Mouse (Mus musculus): ENCODE measurements around the gene Sema4f. TPM values are rescaled to one million over a fixed set of nuclear protein-coding genes. Genes with fewer than 3 reads are reported as not detected.

Sema4f gene
- polyA plus RNA-seq (2014; fragmentation: Nextera tagmentation; extraction: Ambion mirVana): 1.7 and 2.0 TPM in 2 replicates

GRCm38 (mm10) chr6:82939167-82939912, at the start of gene Sema4f:
Sema4f (minus strand) TSS chr6:82939769.
- DNase-seq (ENCODE audit: low spot score) (peak; percentile 84), ATAC-seq (ENCODE audit: low FRiP score) (peak; percentile 97)
- Histone ChIP-seq H3K27ac (ENCODE audit: low read depth, low read length) (no peak within 1 kb of the TSS), H3K4me3 (ENCODE audit: low read depth, low read length) (peak within 1 kb of the TSS; percentile 56), H3K9me3 (ENCODE audit: control insufficient read depth, low read length) (no peaks in the 10 kb centered on the region), H3K36me3 (ENCODE audit: control insufficient read depth, insufficient read depth, low read length) (no peaks in the 10 kb centered on the region), H3K4me1 (replicated peaks; ENCODE audit: control insufficient read depth, insufficient read depth, low read length) (no peaks in the 10 kb centered on the region; the same call in 1 of the 2 replicates), H3K27me3 (ENCODE audit: control insufficient read depth, insufficient read depth, low read length) (peaks cover 5% of the 10 kb centered on the region), H3K4me2 (replicated peaks; ENCODE audit: low read depth, low read length) (peak within 1 kb of the TSS; percentile 80), H3K9ac (ENCODE audit: low read depth, low read length) (peak within 1 kb of the TSS; percentile 83)
- WGBS: 5% methylated on average over 25 of the region's 44 CpGs

DNA sequence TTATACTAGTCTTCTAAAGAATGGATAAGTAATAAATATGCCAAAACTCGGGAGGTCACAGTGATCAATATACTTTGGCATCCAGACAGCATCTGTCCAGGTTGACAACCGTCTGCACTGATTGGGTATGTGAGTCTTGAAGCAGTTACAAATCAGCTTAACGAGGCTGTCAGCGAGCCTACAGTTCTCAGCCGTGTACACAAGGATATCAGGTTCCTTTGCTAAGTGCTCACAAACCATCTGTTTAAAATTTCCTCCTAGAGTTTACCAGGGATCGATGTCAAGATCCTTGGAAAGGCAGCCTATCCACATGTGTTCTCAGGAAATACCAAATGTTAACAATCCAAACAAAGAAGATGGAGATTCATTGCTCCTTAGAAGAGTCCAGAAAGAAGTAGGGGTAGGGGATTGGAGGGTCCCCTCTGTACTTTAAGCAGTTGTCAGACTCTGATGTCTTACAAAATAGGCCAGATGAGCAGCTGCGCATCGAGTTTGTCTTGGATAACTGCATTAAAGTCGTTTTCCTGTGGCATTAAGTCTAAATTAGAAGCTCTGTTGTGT, 47.9 kb upstream of the Sema4f start:
- 58% methylated on average over 9 of the region's 9 CpGs for WGBS
- Histone ChIP-seq H3K4me3 (ENCODE audit: low read depth, low read length) (no peak overlapping the region), H3K4me1 (replicated peaks; ENCODE audit: control insufficient read depth, insufficient read depth, low read length) (no peaks in the 10 kb centered on the region), H3K9ac (ENCODE audit: low read depth, low read length) (no peak overlapping the region), H3K36me3 (ENCODE audit: control insufficient read depth, insufficient read depth, low read length) (no peaks in the 10 kb centered on the region), H3K9me3 (ENCODE audit: control insufficient read depth, low read length) (no peaks in the 10 kb centered on the region), H3K27ac (ENCODE audit: low read depth, low read length) (no peak overlapping the region), H3K27me3 (ENCODE audit: control insufficient read depth, insufficient read depth, low read length) (no peaks in the 10 kb centered on the region), H3K4me2 (replicated peaks; ENCODE audit: low read depth, low read length) (no peak overlapping the region)
- DNase-seq (ENCODE audit: low spot score) (peak; percentile 21), ATAC-seq (ENCODE audit: low FRiP score) (no peak)

DNA sequence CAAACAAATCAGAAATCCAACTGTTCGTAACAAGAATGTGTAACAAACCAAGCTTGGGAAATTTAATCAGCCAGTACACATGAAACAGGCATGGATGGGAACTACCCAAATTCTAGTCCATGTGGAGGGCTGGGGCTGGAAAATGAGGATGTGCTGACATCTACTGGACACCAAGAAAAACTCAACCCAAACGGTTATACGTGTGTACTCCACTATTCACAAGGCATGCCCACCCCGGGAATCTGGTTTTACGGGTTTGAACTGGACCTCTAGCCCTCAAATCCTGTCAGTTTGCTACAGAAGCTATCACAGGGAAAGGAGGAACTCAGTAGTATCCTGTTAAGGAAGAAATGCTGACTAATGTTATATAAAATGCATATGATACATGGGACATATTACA, 31.5 kb upstream of the Sema4f start:
- Histone ChIP-seq H3K36me3 (ENCODE audit: control insufficient read depth, insufficient read depth, low read length) (no peaks in the 10 kb centered on the region), H3K4me2 (replicated peaks; ENCODE audit: low read depth, low read length) (no peak overlapping the region), H3K9ac (ENCODE audit: low read depth, low read length) (no peak overlapping the region), H3K27ac (ENCODE audit: low read depth, low read length) (no peak overlapping the region), H3K4me1 (replicated peaks; ENCODE audit: control insufficient read depth, insufficient read depth, low read length) (no peaks in the 10 kb centered on the region), H3K9me3 (ENCODE audit: control insufficient read depth, low read length) (no peaks in the 10 kb centered on the region), H3K4me3 (ENCODE audit: low read depth, low read length) (no peak overlapping the region), H3K27me3 (ENCODE audit: control insufficient read depth, insufficient read depth, low read length) (no peaks in the 10 kb centered on the region)
- peak; percentile 72 for DNase-seq (ENCODE audit: low spot score)
- no peak for ATAC-seq (ENCODE audit: low FRiP score)
- WGBS: 14% methylated on average over 5 of the region's 5 CpGs

- H3K36me3 ChIP-seq (ENCODE audit: control insufficient read depth, insufficient read depth, low read length): no peaks in the 10 kb centered on the region
Observed at GRCm38 (mm10) chr6:82969249-82970084, 29.9 kb upstream of the Sema4f start.

DNA sequence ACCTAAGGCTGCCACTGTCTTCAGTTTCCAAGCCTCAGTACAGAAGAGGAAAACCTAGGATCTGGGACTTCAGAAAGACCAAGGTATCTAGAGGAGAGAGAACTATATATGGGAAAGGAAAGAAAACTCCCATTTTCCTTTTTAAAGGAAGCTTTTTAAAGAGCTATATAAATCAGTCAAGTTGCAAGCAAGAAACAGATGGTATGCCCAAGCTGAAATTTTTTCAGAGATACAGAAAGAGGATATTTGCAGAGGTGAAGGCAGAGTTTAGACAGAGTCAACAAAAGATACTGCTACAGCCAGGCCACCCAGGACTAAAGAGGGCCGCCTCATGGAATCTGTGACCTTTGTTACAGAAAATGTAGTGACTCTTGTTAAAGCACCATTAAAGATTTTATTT, 22.1 kb upstream of the Sema4f start:
- Histone ChIP-seq H3K9me3 (ENCODE audit: control insufficient read depth, low read length) (no peaks in the 10 kb centered on the region), H3K9ac (ENCODE audit: low read depth, low read length) (no peak overlapping the region), H3K36me3 (ENCODE audit: control insufficient read depth, insufficient read depth, low read length) (no peaks in the 10 kb centered on the region), H3K4me1 (replicated peaks; ENCODE audit: control insufficient read depth, insufficient read depth, low read length) (no peaks in the 10 kb centered on the region), H3K27ac (ENCODE audit: low read depth, low read length) (no peak overlapping the region), H3K4me2 (replicated peaks; ENCODE audit: low read depth, low read length) (no peak overlapping the region), H3K27me3 (ENCODE audit: control insufficient read depth, insufficient read depth, low read length) (no peaks in the 10 kb centered on the region), H3K4me3 (ENCODE audit: low read depth, low read length) (no peak overlapping the region)
- no peak for DNase-seq (ENCODE audit: low spot score)
- no peak for ATAC-seq (ENCODE audit: low FRiP score)
- WGBS: 74% methylated on average over 1 of the region's 1 CpGs

More at GRCm38 (mm10) chr6:82969249-82970084, 29.9 kb upstream of the Sema4f start:
- Histone ChIP-seq H3K4me1 (replicated peaks; ENCODE audit: control insufficient read depth, insufficient read depth, low read length) (no peaks in the 10 kb centered on the region), H3K27me3 (ENCODE audit: control insufficient read depth, insufficient read depth, low read length) (no peaks in the 10 kb centered on the region), H3K9ac (ENCODE audit: low read depth, low read length) (no peak overlapping the region), H3K9me3 (ENCODE audit: control insufficient read depth, low read length) (no peaks in the 10 kb centered on the region), H3K27ac (ENCODE audit: low read depth, low read length) (no peak overlapping the region), H3K4me2 (replicated peaks; ENCODE audit: low read depth, low read length) (no peak overlapping the region), H3K4me3 (ENCODE audit: low read depth, low read length) (no peak overlapping the region)
- no peak for ATAC-seq (ENCODE audit: low FRiP score)
- WGBS: 81% methylated on average over 6 of the region's 6 CpGs
- DNase-seq (ENCODE audit: low spot score): no peak

DNA sequence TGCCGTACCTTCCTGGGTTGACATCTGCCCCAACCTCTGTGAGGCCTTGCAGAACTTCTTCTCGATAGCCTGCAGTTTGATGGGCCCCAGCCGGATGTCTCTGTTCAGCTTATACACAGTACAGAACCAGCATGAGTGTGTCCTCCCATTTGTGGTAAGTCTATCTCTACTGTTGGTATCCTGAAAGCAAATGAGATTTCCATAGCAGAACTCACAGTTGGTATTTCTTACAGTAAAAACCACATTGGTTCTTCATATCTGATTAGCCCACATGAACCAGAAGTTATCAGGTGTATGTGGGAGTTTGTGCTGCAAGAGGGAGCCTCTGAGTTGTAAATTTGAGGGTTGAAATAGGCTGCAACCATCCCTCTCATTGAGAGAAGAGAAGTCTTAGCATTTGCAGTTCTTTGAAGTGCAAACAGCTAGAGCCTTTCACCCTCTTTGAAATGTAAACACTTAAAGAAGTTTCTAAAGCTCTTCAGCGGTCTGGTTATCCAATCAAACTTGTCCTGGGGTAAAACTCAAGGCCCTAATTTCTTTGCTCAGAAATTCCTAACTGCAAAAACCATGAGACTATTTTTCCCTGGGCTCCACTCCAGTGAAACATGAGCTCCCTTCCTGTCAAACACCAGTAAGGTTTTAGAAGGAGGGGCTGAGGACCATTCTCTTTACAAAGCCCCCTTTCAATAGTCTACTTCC, 17.1 kb upstream of the Sema4f start:
- no peak for DNase-seq (ENCODE audit: low spot score)

DNA sequence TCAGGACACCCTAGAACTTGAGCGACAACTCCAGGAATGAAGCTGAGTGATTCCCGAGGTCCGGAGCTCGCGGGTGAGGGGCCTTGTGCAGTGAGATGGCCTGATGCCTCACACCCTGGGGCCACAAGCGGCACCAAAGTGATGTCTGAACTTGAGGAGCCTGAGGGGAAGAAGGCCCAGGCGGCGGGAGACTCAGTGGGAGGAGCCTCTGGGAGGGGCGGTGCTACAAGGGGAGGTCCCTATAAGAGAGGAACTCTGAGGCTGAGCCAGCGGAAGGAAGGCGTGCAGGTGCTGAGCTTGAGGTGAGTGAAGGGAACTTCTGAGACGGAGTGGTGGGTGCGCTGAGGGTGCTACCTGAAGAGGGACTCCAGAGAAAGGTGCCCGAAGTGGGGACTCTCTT, 7.1 kb upstream of the Sema4f start, which contains the start of gene M1ap:
Gene M1ap (plus strand): TSS at position 252 of the 400 bp plus-strand sequence.
- ATAC-seq (ENCODE audit: low FRiP score) (no peak), DNase-seq (ENCODE audit: low spot score) (no peak)
- WGBS: 63% methylated on average over 14 of the region's 14 CpGs
- H3K27ac ChIP-seq (ENCODE audit: low read depth, low read length): no peak within 1 kb of the TSS
- H3K9ac ChIP-seq (ENCODE audit: low read depth, low read length): no peak within 1 kb of the TSS
- H3K36me3 ChIP-seq (ENCODE audit: control insufficient read depth, insufficient read depth, low read length): no peaks in the 10 kb centered on the region
- no peaks in the 10 kb centered on the region for H3K9me3 ChIP-seq (ENCODE audit: control insufficient read depth, low read length)
- H3K27me3 ChIP-seq (ENCODE audit: control insufficient read depth, insufficient read depth, low read length): no peaks in the 10 kb centered on the region
- no peak within 1 kb of the TSS for H3K4me3 ChIP-seq (ENCODE audit: low read depth, low read length)
- no peak within 1 kb of the TSS for H3K4me2 ChIP-seq (replicated peaks; ENCODE audit: low read depth, low read length)
- no peaks in the 10 kb centered on the region for H3K4me1 ChIP-seq (replicated peaks; ENCODE audit: control insufficient read depth, insufficient read depth, low read length)

More for the DNA sequence above, 17.1 kb upstream of the Sema4f start:
- Histone ChIP-seq H3K4me3 (ENCODE audit: low read depth, low read length) (no peak overlapping the region), H3K4me1 (replicated peaks; ENCODE audit: control insufficient read depth, insufficient read depth, low read length) (no peaks in the 10 kb centered on the region), H3K9me3 (ENCODE audit: control insufficient read depth, low read length) (no peaks in the 10 kb centered on the region), H3K4me2 (replicated peaks; ENCODE audit: low read depth, low read length) (no peak overlapping the region), H3K9ac (ENCODE audit: low read depth, low read length) (no peak overlapping the region), H3K27ac (ENCODE audit: low read depth, low read length) (no peak overlapping the region), H3K27me3 (ENCODE audit: control insufficient read depth, insufficient read depth, low read length) (no peaks in the 10 kb centered on the region), H3K36me3 (ENCODE audit: control insufficient read depth, insufficient read depth, low read length) (no peaks in the 10 kb centered on the region)
- ATAC-seq (ENCODE audit: low FRiP score): no peak
- WGBS: 63% methylated on average over 4 of the region's 4 CpGs

DNA sequence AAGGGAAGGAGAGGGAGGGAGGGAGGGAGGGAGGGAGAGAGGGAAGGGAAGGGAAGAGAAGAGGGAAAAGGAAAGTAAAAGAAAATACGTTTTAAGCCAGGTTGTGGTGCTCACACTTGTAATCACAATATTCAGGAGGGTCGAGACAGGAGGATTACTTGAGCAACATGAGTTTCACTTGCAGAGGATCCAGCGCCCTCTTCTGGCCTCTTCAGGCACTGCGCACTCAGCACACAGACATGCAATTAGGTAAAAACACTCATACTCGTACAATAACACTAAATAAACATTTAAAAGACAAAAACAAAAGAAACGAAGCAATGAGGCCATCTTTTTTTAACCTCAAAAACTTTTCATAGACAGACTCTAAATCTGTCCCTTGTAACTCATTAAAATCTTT, 6.2 kb upstream of the Sema4f start:
- Histone ChIP-seq H3K4me2 (replicated peaks; ENCODE audit: low read depth, low read length) (no peak overlapping the region), H3K36me3 (ENCODE audit: control insufficient read depth, insufficient read depth, low read length) (no peaks in the 10 kb centered on the region), H3K4me3 (ENCODE audit: low read depth, low read length) (no peak overlapping the region), H3K4me1 (replicated peaks; ENCODE audit: control insufficient read depth, insufficient read depth, low read length) (no peaks in the 10 kb centered on the region), H3K9ac (ENCODE audit: low read depth, low read length) (no peak overlapping the region), H3K27ac (ENCODE audit: low read depth, low read length) (no peak overlapping the region), H3K27me3 (ENCODE audit: control insufficient read depth, insufficient read depth, low read length) (no peaks in the 10 kb centered on the region), H3K9me3 (ENCODE audit: control insufficient read depth, low read length) (no peaks in the 10 kb centered on the region)
- ATAC-seq (ENCODE audit: low FRiP score) (no peak), DNase-seq (ENCODE audit: low spot score) (peak; percentile 34)
- 50% methylated on average over 6 of the region's 6 CpGs for WGBS

Data from hindbrain, embryonic 11.5 days (tissue).